Mouse (Mus musculus): ENCODE results near the gene Olfr1173. TPM values are rescaled to one million over a fixed set of nuclear protein-coding genes. Genes with fewer than 3 reads are reported as not detected.

The Olfr1173 gene
- total RNA-seq (2021): not detected
- long read RNA-seq, experiment 1: 0 reads
- long read RNA-seq, experiment 2: 0 reads

- DNase-seq: no peak
- H3K27ac ChIP-seq: no peak within 1 kb of the TSS
- no peak within 1 kb of the TSS for H3K4me3 ChIP-seq
- no peak for TF ChIP-seq CTCF (IDR thresholded peaks at IDR 0.05)
- intact Hi-C loops (cut with DNase I): no loop called here
These were observed at the start of gene Olfr1173 for GRCm38 (mm10) chr2:88279775-88280174. Olfr1173 (minus strand) TSS chr2:88279875.

GRCm38 (mm10) chr2:88327115-88327514, 47.4 kb upstream of the Olfr1173 start, which contains the start of gene Olfr1175-ps:
Olfr1175-ps (minus strand) TSS chr2:88327215.
- Histone ChIP-seq H3K27ac (no peak within 1 kb of the TSS), H3K4me3 (no peak within 1 kb of the TSS)
- intact Hi-C loops (cut with DNase I): no loop called here
- DNase-seq: no peak
- TF ChIP-seq CTCF (IDR thresholded peaks at IDR 0.05): no peak

- no peak for DNase-seq
- Histone ChIP-seq H3K27ac (no peak within 1 kb of the TSS), H3K4me3 (no peak within 1 kb of the TSS)
- intact Hi-C loops (cut with DNase I): no loop called here
- TF ChIP-seq CTCF (IDR thresholded peaks at IDR 0.05): no peak
These were observed 35.4 kb upstream of the Olfr1173 start, which contains the start of gene Olfr1174-ps for GRCm38 (mm10) chr2:88315035-88315434. Olfr1174-ps (minus strand) TSS chr2:88315135.

- DNase-seq: no peak
- intact Hi-C loops (cut with DNase I): no loop called here
These were observed 51.4 kb downstream of the Olfr1173 start, which contains the start of gene Olfr1170 for GRCm38 (mm10) chr2:88228234-88228633. Olfr1170 (minus strand) TSS chr2:88228334.

More at GRCm38 (mm10) chr2:88228234-88228633, 51.4 kb downstream of the Olfr1173 start, which contains the start of gene Olfr1170:
- H3K27ac ChIP-seq: no peak within 1 kb of the TSS
- no peak for TF ChIP-seq CTCF (IDR thresholded peaks at IDR 0.05)
- H3K4me3 ChIP-seq: no peak within 1 kb of the TSS

Other genes with a start within 250 kb of the Olfr1173 start
- not detected for gene Olfr73, start 242.2 kb downstream of the Olfr1173 start, total RNA-seq (2021)
- gene Olfr1162, start 228.7 kb downstream of the Olfr1173 start, total RNA-seq (2021): not detected
- gene Olfr1163, start 208.0 kb downstream of the Olfr1173 start, total RNA-seq (2021): not detected
- gene Olfr1164, start 185.9 kb downstream of the Olfr1173 start, total RNA-seq (2021): not detected
- gene Olfr1166, start 151.6 kb downstream of the Olfr1173 start, total RNA-seq (2021): not detected
- gene Olfr1167, start 124.7 kb downstream of the Olfr1173 start, total RNA-seq (2021): not detected
- not detected for gene Olfr1168, start 98.0 kb downstream of the Olfr1173 start, total RNA-seq (2021)
- gene Olfr1170, start 51.5 kb downstream of the Olfr1173 start, total RNA-seq (2021): not detected
- gene Olfr1174-ps, start 35.3 kb upstream of the Olfr1173 start, total RNA-seq (2021): not detected
- not detected for gene Olfr1175-ps, start 47.3 kb upstream of the Olfr1173 start, total RNA-seq (2021)
- not detected for gene Olfr1176, start 56.8 kb upstream of the Olfr1173 start, total RNA-seq (2021)
- gene Olfr1177-ps, start 66.6 kb upstream of the Olfr1173 start, total RNA-seq (2021): not detected
- not detected for gene Olfr1178, start 107.2 kb upstream of the Olfr1173 start, total RNA-seq (2021)
- gene Olfr1179, start 126.6 kb upstream of the Olfr1173 start, total RNA-seq (2021): not detected
- not detected for gene Olfr1180, start 139.3 kb upstream of the Olfr1173 start, total RNA-seq (2021)
- gene Olfr1181, start 146.3 kb upstream of the Olfr1173 start, total RNA-seq (2021): not detected
- not detected for gene Gm13757, start 169.3 kb upstream of the Olfr1173 start, total RNA-seq (2021)
- not detected for gene Olfr1183, start 175.0 kb upstream of the Olfr1173 start, total RNA-seq (2021)
- gene Olfr1184, start 203.7 kb upstream of the Olfr1173 start, total RNA-seq (2021): not detected
- not detected for gene Olfr1185-ps1, start 213.4 kb upstream of the Olfr1173 start, total RNA-seq (2021)
- gene Olfr1186, start 238.7 kb upstream of the Olfr1173 start, total RNA-seq (2021): not detected